Mouse (Mus musculus) cerebellum, adult 2 months (tissue): ENCODE measurements around the gene Endou. TPM values are rescaled to one million over a fixed set of nuclear protein-coding genes. Genes with fewer than 3 reads are reported as not detected.
A peak's percentile ranks its signal among the peaks of the same experiment; 100 is the strongest.
"Not testable (repeated sequence)": the region's sequence is repeated elsewhere in the genome, so short reads cannot be mapped to it uniquely, and the experiment has no call there.

Experiments used
- DNase-seq, 2 experiments: peaks; one replicate each; pipeline ENCODE4 v3.0.0; 2021
- H3K27ac ChIP-seq: fragments of 200-500 bp; 2 replicates; pipeline ENCODE4 v1.5.1; 2012; ENCODE audit warnings: low read length, control low read depth, inconsistent platforms; ENCODE audit not compliant: insufficient read depth
- H3K27me3 ChIP-seq: fragments of 200-500 bp; 2 replicates; pipeline ENCODE4 v1.6.1; 2012; ENCODE audit warnings: inconsistent platforms, mild to moderate bottlenecking, low read length, moderate library complexity; ENCODE audit not compliant: control insufficient read depth, insufficient read depth
- H3K4me1 ChIP-seq: fragments of 200-500 bp; 2 replicates; pipeline ENCODE4 v1.6.1; 2011; ENCODE audit warnings: low read length; ENCODE audit not compliant: control insufficient read depth, insufficient read depth
- H3K4me3 ChIP-seq: fragments of 200-500 bp; replicated peaks from 2 replicates; pipeline ENCODE3; 2011; ENCODE audit warnings: mild to moderate bottlenecking, low read depth, low read length, control low read depth; ENCODE audit not compliant: insufficient read depth
- CTCF ChIP-seq: fragments of 200-500 bp; IDR thresholded peaks from 2 replicates; pipeline ENCODE4 v1.5.1; 2011; ENCODE audit warnings: low read depth, mild to moderate bottlenecking, control low read depth, low read length, moderate library complexity, borderline replicate concordance; ENCODE audit not compliant: insufficient read depth
- POLR2A ChIP-seq: fragments of 200-500 bp; IDR thresholded peaks from 2 replicates; pipeline ENCODE4 v1.6.1; 2011; ENCODE audit warnings: low read length, control low read depth, borderline replicate concordance; ENCODE audit not compliant: insufficient read depth
- WGBS: fragments of 180-500 bp; shearing (Covaris S2); methylation state at CpG from one replicate; pipeline ENCODE4 v1.1.7; 2018; 5-methylcytosine and 5-hydroxymethylcytosine counted together
- polyA plus RNA-seq: library from polyadenylated mRNA; depleted of rRNA; stranded (reverse); fragments of >200 nt; gene quantifications from 2 replicates; pipeline ENCODE4 v1.2.3, GENCODE M21; 2012

The Endou gene
- polyA plus RNA-seq, 1 experiment: 1.7 TPM

DNA sequence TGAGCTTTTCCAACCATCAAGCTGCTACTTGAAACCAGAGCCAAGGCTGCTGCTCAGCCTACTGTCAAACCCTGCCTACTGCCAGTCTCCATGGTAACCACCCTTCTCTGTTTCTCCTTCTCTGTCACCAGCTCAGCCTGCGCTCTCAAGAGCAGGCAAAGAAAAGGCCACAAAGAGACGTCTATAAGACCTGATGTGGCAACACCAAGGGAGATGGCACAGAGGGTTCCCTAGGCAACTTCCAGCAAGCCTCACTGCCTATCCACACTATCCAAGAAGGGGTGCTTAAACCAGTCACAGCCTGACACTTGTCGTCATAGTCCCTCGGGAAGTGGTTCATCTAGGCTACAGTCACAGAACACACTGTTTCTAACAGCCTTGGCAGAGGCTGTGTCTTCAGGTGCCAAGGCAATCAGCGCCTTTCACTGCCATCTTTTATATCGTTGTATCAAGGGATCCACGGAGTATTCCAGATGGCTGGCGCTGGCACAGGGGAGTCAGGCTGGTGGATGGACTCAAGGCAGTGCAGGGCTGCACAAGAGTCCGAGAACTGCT lies 58.9 kb downstream of the Endou start:
- DNase-seq: peak; percentile 70 to 82
- Histone ChIP-seq H3K27ac (0 out of 2 replicates have a peak overlapping the region, but pooled peaks have one; percentile 12), H3K27me3 (no peaks in the 10 kb centered on the region), H3K4me1 (peaks cover 17% of the 10 kb centered on the region), H3K4me3 (no peak overlapping the region)
- TF ChIP-seq CTCF (no peak), POLR2A (no peak)
- WGBS: 6% methylated on average over 9 of the region's 9 CpGs

DNA sequence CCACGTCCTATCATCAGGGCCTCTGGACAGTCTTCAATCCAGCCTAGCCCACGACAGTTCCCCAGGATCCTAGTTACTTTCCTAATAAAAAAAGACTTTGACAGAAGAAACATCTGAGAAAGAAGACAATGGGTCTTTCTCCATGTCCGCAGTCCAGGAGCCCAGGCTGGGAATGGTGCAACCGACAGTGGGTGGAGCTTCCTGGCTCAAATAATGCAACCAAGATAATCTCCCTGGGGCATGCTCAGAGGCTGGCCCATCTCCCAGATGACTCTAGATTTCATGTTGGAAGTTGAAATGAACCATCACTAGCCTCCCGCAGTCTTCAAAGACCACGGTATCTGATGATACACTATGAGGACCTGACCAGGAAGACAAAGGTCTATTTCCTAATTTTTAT lies 60.6 kb downstream of the Endou start:
- WGBS: 69% methylated on average over 6 of the region's 6 CpGs
- no peaks in the 10 kb centered on the region for H3K27me3 ChIP-seq
- H3K4me1 ChIP-seq: peaks cover 17% of the 10 kb centered on the region
- DNase-seq: no peak
- no peak for TF ChIP-seq CTCF
- no peak for TF ChIP-seq POLR2A
- no peak overlapping the region for H3K27ac ChIP-seq
- no peak overlapping the region for H3K4me3 ChIP-seq

GRCm38 (mm10) chr15:97668158-97668877 lies 62.8 kb downstream of the Endou start:
- not testable (repeated sequence) for H3K27me3 ChIP-seq, H3K27ac ChIP-seq, H3K4me3 ChIP-seq, DNase-seq
- peaks cover 15% of the 10 kb centered on the region for H3K4me1 ChIP-seq
- 83% methylated on average over 16 of the region's 17 CpGs for WGBS

DNA sequence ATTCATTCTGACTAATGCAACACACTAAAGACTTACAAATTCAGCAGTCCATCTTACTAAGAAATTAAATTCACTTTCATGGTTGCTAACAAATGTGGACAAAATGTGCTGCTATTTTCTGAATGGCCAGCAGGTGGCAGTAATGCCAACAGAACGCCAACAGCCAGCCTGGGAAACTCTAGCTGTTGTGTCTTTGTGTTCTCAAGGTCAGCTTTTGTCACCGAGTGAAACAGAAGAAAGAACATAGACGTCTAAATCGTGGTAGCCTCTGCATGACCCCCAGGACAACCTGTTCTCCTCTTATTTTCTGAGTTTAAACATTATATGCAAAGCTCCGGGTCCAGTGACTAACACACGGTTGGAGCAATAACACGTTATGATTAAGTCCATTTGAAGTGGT lies 63.7 kb downstream of the Endou start:
- no peak for TF ChIP-seq POLR2A
- peak; percentile 71; the same call in 1 of the 2 replicates for TF ChIP-seq CTCF
- peak; percentile 53 to 62 for DNase-seq
- Histone ChIP-seq H3K27me3 (no peaks in the 10 kb centered on the region), H3K27ac (no peak overlapping the region), H3K4me1 (peaks cover 9% of the 10 kb centered on the region), H3K4me3 (no peak overlapping the region)
- WGBS: 31% methylated on average over 7 of the region's 7 CpGs

- Histone ChIP-seq H3K4me1 (no peaks in the 10 kb centered on the region), H3K27ac (no peak overlapping the region), H3K4me3 (no peak overlapping the region), H3K27me3 (no peaks in the 10 kb centered on the region)
- no peak for DNase-seq
- WGBS: 85% methylated on average over 10 of the region's 10 CpGs
- TF ChIP-seq POLR2A: no peak
- TF ChIP-seq CTCF: no peak
Measured at GRCm38 (mm10) chr15:97666457-97666770, 64.7 kb downstream of the Endou start.

GRCm38 (mm10) chr15:97665770-97666456 lies 65.2 kb downstream of the Endou start:
- Histone ChIP-seq H3K4me1 (no peaks in the 10 kb centered on the region), H3K27me3 (no peaks in the 10 kb centered on the region), H3K27ac (no peak overlapping the region), H3K4me3 (no peak overlapping the region)
- 81% methylated on average over 25 of the region's 25 CpGs for WGBS
- TF ChIP-seq CTCF: no peak
- no peak for TF ChIP-seq POLR2A
- no peak for DNase-seq

DNA sequence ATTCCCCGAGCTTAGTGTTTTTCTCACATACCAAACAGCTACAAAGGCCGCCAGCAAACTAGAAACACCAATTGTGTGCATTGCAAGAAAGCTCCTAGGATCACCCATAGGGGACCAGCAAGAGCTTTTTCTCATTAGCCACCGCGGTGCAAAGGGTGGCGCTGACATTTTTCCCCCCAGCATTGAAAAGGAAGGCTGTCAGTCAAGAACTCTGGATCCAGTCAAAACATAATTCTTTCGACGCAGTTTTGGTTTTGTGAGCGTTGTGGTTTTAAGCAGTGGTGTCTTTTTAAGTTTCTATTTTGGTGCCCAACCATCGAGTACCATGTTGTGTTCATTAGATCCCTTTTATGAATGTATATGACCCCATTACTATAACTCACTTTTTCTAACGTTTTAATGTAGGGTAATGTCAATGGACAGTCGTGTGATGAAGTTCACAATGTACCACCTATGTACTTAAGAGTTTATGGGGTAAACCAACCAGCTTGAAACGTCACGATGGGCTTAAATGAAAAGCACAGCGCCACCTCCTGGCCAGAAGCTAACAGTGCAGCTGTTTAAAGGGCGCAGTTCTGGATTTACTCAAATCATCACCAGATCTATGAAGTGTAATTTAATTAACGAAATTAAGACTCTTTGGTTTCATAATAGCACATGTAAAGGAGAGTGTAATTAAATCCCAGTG lies 66.0 kb downstream of the Endou start:
- H3K27ac ChIP-seq: no peak overlapping the region
- H3K27me3 ChIP-seq: no peaks in the 10 kb centered on the region
- DNase-seq: no peak
- H3K4me3 ChIP-seq: no peak overlapping the region
- no peaks in the 10 kb centered on the region for H3K4me1 ChIP-seq
- TF ChIP-seq POLR2A (no peak), CTCF (peak; percentile 47; the same call in 1 of the 2 replicates)
- 67% methylated on average over 16 of the region's 16 CpGs for WGBS
